In the genomic region with DNA sequence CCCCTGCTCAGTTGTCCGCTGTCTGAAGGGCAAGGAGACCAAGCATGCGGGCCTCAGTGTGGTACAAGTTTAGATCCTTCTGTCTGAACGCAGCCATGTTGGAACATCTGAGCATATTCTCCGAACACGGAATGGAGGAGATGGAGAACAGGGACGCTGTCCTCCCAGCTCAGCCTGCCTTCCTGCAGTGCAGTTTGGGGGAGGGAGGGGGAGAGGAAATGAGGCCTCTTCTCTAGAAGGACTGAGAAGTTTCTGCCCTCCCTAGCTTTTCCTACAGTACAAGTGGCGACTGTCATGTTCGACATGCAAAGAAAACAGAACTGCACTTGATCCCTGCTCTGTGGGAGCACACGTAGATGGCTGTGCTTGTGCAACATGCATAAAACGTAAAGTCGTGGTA, we compare ENCODE assay signal across 11 mouse cellular contexts.
A peak's percentile ranks its signal among the peaks of the same experiment; 100 is the strongest.
DNase-seq lines count a peak whose midpoint lies in the region; ATAC-seq and TF ChIP-seq lines count a peak whose summit lies in the region.
"Had no signal": no experiment of that assay in that cellular context is flagged by ENCODE, and none has a peak within 500 bp of the region (broad histone marks: within the 10 kb centered on the region; RNA-seq: fewer than 3 reads in every experiment).

No protein-coding gene starts in this region.

- no peaks in the 10 kb centered on the region for H3K9me3 ChIP-seq in heart, embryonic 13.5 days
- H3K9me3 ChIP-seq in E14TG2a.4 (ENCODE audit: low read length) = no peaks in the 10 kb centered on the region
- no peaks in the 10 kb centered on the region for H3K9me3 ChIP-seq in forebrain, embryonic 14.5 days (replicated peaks; ENCODE audit: control insufficient read depth, low read length)
- no peaks in the 10 kb centered on the region for H3K9me3 ChIP-seq in limb, embryonic 15.5 days

- H3K27me3 ChIP-seq in heart, embryonic 13.5 days (replicated peaks) = peaks cover 43% of the 10 kb centered on the region
- peaks cover 32% of the 10 kb centered on the region for H3K27me3 ChIP-seq in E14TG2a.4 (ENCODE audit: insufficient read depth, low read length)
- H3K27me3 ChIP-seq in forebrain, embryonic 14.5 days (replicated peaks; ENCODE audit: control insufficient read depth, insufficient read depth, low read length) = no peaks in the 10 kb centered on the region
- H3K27me3 ChIP-seq in limb, embryonic 15.5 days = no peaks in the 10 kb centered on the region

- TF ChIP-seq CTCF in E14TG2a.4 (conservative IDR thresholded peaks at IDR 0.05; ENCODE audit: low read length) = no peak

- H3K9ac ChIP-seq in heart, embryonic 13.5 days = peak overlapping the region; percentile 57; the same call in 1 of the 2 replicates
- H3K9ac ChIP-seq in forebrain, embryonic 14.5 days (ENCODE audit: low read length) = no peak overlapping the region
- H3K9ac ChIP-seq in limb, embryonic 15.5 days = no peak overlapping the region

- no peak for ATAC-seq in heart, embryonic 13.5 days (ENCODE audit: extremely low read depth, insufficient number of reproducible peaks, low FRiP score, low TSS enrichment)
- peak; percentile 6; the same call in 1 of the 2 replicates for ATAC-seq in forebrain, embryonic 14.5 days
- no peak for ATAC-seq in limb, embryonic 15.5 days (ENCODE audit: insufficient number of reproducible peaks, low FRiP score, low TSS enrichment, low read depth)

- H3K27ac ChIP-seq in heart, embryonic 13.5 days (replicated peaks) = 0 out of 2 replicates have a peak overlapping the region, but pooled peaks have one; percentile 12
- H3K27ac ChIP-seq in forebrain, embryonic 14.5 days (ENCODE audit: low read depth, low read length) = no peak overlapping the region
- H3K27ac ChIP-seq in limb, embryonic 15.5 days = no peak overlapping the region

- WGBS in heart, embryonic 13.5 days = 34% methylated on average over 11 of the region's 11 CpGs
- 62% methylated on average over 11 of the region's 11 CpGs for WGBS in forebrain, embryonic 14.5 days
- 54% methylated on average over 11 of the region's 11 CpGs for WGBS in limb, embryonic 15.5 days

- H3K4me3 ChIP-seq in heart, embryonic 13.5 days = peak overlapping the region; percentile 27
- H3K4me3 ChIP-seq in E14TG2a.4 (replicated peaks; ENCODE audit: low read length) = peak overlapping the region; percentile 54
- no peak overlapping the region for H3K4me3 ChIP-seq in forebrain, embryonic 14.5 days (ENCODE audit: low read depth, low read length)
- no peak overlapping the region for H3K4me3 ChIP-seq in limb, embryonic 15.5 days

- no peaks in the 10 kb centered on the region for H3K36me3 ChIP-seq in heart, embryonic 13.5 days
- H3K36me3 ChIP-seq in E14TG2a.4 (ENCODE audit: insufficient read depth, low read length) = no peaks in the 10 kb centered on the region
- no peaks in the 10 kb centered on the region for H3K36me3 ChIP-seq in forebrain, embryonic 14.5 days (ENCODE audit: control insufficient read depth, insufficient read depth, low read length)
- H3K36me3 ChIP-seq in limb, embryonic 15.5 days = no peaks in the 10 kb centered on the region

- peaks cover 21% of the 10 kb centered on the region for H3K4me1 ChIP-seq in heart, embryonic 13.5 days
- peaks cover 34% of the 10 kb centered on the region for H3K4me1 ChIP-seq in E14TG2a.4 (replicated peaks; ENCODE audit: low read depth, low read length)
- H3K4me1 ChIP-seq in forebrain, embryonic 14.5 days (ENCODE audit: control insufficient read depth, insufficient read depth, low read length) = peaks cover 4% of the 10 kb centered on the region; the same call in 1 of the 2 replicates
- no peaks in the 10 kb centered on the region for H3K4me1 ChIP-seq in limb, embryonic 15.5 days

- no peak for DNase-seq in heart, adult 18-20 months
- no peak for DNase-seq in forebrain, embryonic 14.5 days (ENCODE audit: low spot score)
- no peak for DNase-seq in frontal cortex, postnatal 36 days (ENCODE audit: low spot score in 2 of 2)
- DNase-seq in frontal cortex, postnatal 14 days (ENCODE audit: low spot score in 2 of 2) = no peak
- DNase-seq in cerebellum, adult 11-12 months = no peak
- DNase-seq: adrenal gland, adult 8-10 months; gastrocnemius, postnatal 10 days had no signal

- peak overlapping the region; percentile 61 for H3K4me2 ChIP-seq in heart, embryonic 13.5 days
- H3K4me2 ChIP-seq in forebrain, embryonic 14.5 days (ENCODE audit: low read length) = peak overlapping the region; percentile 14; the same call in 1 of the 2 replicates
- peak overlapping the region; percentile 24; the same call in 1 of the 2 replicates for H3K4me2 ChIP-seq in limb, embryonic 15.5 days
- H3K4me2 ChIP-seq: midbrain, embryonic 11.5 days had no signal

Comparison
In these comparisons a context has a peak if more than half of its experiments do, and no peak if none do; other contexts are left out.
1. H3K4me3 ChIP-seq: peak in heart, embryonic 13.5 days (single experiment) and E14TG2a.4 (single experiment); none in forebrain, embryonic 14.5 days (single experiment) and limb, embryonic 15.5 days (single experiment).
2. Peak in every context shown above with its lines, with median percentiles within 50 percentile points of each other: H3K4me2 ChIP-seq.